Mouse (Mus musculus) yolk sac, embryonic 10.5 days (tissue): ENCODE results near the gene Pde6h.

ENCODE experiments used
- DNase-seq: peaks from one replicate; pipeline ENCODE4 v3.0.0-alpha.2; 2017; ENCODE audit warnings: low spot score

Gene Pde6h

GRCm38 (mm10) chr6:136983201-136983600 is 59.6 kb downstream of the Pde6h start:
- no peak for DNase-seq

- DNase-seq, result no peak
Measured at GRCm38 (mm10) chr6:136986019-136986418, 62.4 kb downstream of the Pde6h start.

GRCm38 (mm10) chr6:136986718-136987117 is 63.1 kb downstream of the Pde6h start:
- no peak for DNase-seq

GRCm38 (mm10) chr6:136988536-136989060 is 65.0 kb downstream of the Pde6h start:
- no peak for DNase-seq

GRCm38 (mm10) chr6:136989824-136990497 is 66.3 kb downstream of the Pde6h start:
- DNase-seq, result no peak

GRCm38 (mm10) chr6:136990557-136990956 is 66.9 kb downstream of the Pde6h start:
- no peak for DNase-seq

GRCm38 (mm10) chr6:136993574-136993973 is 69.9 kb downstream of the Pde6h start:
- DNase-seq, result no peak

- DNase-seq, result no peak
Measured at GRCm38 (mm10) chr6:136995533-136995932, 71.9 kb downstream of the Pde6h start.

GRCm38 (mm10) chr6:136996336-136996735 is 72.7 kb downstream of the Pde6h start:
- no peak for DNase-seq

- DNase-seq, result no peak
Measured at GRCm38 (mm10) chr6:136998181-136998580, 74.5 kb downstream of the Pde6h start.

- DNase-seq, result no peak
Measured at GRCm38 (mm10) chr6:136999009-136999408, 75.4 kb downstream of the Pde6h start.

- DNase-seq, result no peak
Measured at GRCm38 (mm10) chr6:136999707-137000446, 76.2 kb downstream of the Pde6h start.

GRCm38 (mm10) chr6:137000706-137001105 is 77.1 kb downstream of the Pde6h start:
- DNase-seq, result no peak

- DNase-seq, result no peak
Measured at GRCm38 (mm10) chr6:137001267-137002168, 77.9 kb downstream of the Pde6h start.

GRCm38 (mm10) chr6:137002169-137002514 is 78.5 kb downstream of the Pde6h start:
- DNase-seq, result no peak

- no peak for DNase-seq
Measured at GRCm38 (mm10) chr6:137004359-137004758, 80.7 kb downstream of the Pde6h start.

GRCm38 (mm10) chr6:137011187-137011586 is 87.6 kb downstream of the Pde6h start:
- DNase-seq, result no peak

- DNase-seq, result no peak
Measured at GRCm38 (mm10) chr6:137014346-137014745, 90.7 kb downstream of the Pde6h start.

- no peak for DNase-seq
Measured at GRCm38 (mm10) chr6:137017216-137017973, 93.8 kb downstream of the Pde6h start.
